Mouse (Mus musculus): ENCODE results near the gene Cntn1. TPM values are rescaled to one million over a fixed set of nuclear protein-coding genes. Genes with fewer than 3 reads are reported as not detected.

The Cntn1 gene
- polyA plus RNA-seq, 1 experiment from 2014 or later: 0.38 TPM

DNA sequence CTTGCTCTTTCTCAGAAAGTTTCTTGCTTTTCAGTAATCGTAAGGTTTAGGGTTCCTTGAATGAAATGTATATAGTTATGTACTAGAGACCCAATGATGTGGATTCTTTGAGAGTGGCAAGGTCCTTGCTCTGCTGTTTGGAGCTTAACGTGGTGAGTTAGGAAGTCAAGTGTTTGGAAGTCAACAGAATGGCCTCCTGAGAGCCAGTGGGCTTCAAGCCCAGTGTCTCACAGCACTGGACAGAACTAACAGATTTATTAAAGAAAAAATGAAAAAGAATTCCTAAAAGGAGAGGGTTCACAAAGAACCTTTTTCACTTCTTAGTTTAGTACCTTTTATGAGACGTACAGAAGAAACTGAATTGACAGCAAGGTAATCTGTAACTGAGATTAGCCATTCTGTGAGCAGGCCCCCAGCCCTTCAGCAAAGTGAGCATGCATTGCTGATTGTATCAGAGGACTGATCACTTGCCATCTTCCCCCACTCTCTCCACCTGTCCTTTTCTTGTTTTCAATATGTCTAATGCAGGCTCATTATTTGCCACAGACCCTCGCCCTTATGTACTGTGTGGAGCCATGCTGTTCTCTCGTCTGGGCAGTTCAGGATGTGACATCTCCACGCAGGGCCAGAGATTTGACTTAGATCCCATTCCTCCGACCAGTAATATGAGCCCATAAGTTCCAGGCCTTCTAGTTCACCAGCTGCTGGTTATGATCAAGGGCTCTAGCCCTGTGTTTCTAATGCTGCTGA, 159.7 kb downstream of the Cntn1 start:
- H3K9ac ChIP-seq (replicated peaks; ENCODE audit: low read depth): no peak overlapping the region
- DNase-seq (ENCODE audit: low spot score) (no peak), ATAC-seq (no peak)
- WGBS: 69% methylated on average over 7 of the region's 7 CpGs
- H3K4me3 ChIP-seq (ENCODE audit: low read depth, low read length): no peak overlapping the region
- H3K36me3 ChIP-seq (ENCODE audit: insufficient read depth, low read length): no peaks in the 10 kb centered on the region
- no peak for TF ChIP-seq EP300 (IDR thresholded peaks at IDR 0.05)
- TF ChIP-seq CTCF (IDR thresholded peaks at IDR 0.05): no peak
- H3K9me3 ChIP-seq (ENCODE audit: low read length): no peaks in the 10 kb centered on the region
- H3K4me2 ChIP-seq (replicated peaks; ENCODE audit: low read depth, low read length): no peak overlapping the region
- H3K4me1 ChIP-seq (ENCODE audit: insufficient read depth, low read depth, low read length): no peaks in the 10 kb centered on the region
- no peak overlapping the region for H3K27ac ChIP-seq (ENCODE audit: low read length)
- no peaks in the 10 kb centered on the region for H3K27me3 ChIP-seq (replicated peaks; ENCODE audit: insufficient read depth, low read length)

DNA sequence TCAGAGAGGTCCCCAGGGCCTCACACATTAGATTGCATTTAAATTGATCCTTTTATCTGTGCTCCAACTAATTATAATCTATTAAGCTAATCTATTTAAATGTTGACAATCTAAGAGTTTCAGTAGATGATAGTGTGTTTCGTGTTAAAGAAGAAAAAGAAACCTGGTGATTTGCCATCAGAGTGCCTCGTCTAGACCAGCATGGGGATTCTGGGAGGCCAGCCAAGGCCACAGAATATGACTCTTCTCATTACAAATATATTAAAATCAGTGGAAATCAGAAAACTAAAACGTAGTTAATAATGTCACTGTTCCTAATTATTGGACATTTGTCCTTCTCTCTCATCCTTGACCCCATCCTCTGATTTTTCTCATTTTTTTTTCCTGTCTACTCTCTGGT, 164.9 kb downstream of the Cntn1 start:
- 41% methylated on average over 3 of the region's 3 CpGs for WGBS
- ATAC-seq (no peak), DNase-seq (ENCODE audit: low spot score) (no peak)
- Histone ChIP-seq H3K27ac (ENCODE audit: low read length) (no peak overlapping the region), H3K27me3 (replicated peaks; ENCODE audit: insufficient read depth, low read length) (no peaks in the 10 kb centered on the region), H3K4me2 (replicated peaks; ENCODE audit: low read depth, low read length) (no peak overlapping the region), H3K9ac (replicated peaks; ENCODE audit: low read depth) (no peak overlapping the region), H3K9me3 (ENCODE audit: low read length) (no peaks in the 10 kb centered on the region), H3K36me3 (ENCODE audit: insufficient read depth, low read length) (no peaks in the 10 kb centered on the region), H3K4me3 (ENCODE audit: low read depth, low read length) (no peak overlapping the region), H3K4me1 (ENCODE audit: insufficient read depth, low read depth, low read length) (no peaks in the 10 kb centered on the region)
- TF ChIP-seq EP300 (IDR thresholded peaks at IDR 0.05) (no peak), CTCF (IDR thresholded peaks at IDR 0.05) (no peak)

DNA sequence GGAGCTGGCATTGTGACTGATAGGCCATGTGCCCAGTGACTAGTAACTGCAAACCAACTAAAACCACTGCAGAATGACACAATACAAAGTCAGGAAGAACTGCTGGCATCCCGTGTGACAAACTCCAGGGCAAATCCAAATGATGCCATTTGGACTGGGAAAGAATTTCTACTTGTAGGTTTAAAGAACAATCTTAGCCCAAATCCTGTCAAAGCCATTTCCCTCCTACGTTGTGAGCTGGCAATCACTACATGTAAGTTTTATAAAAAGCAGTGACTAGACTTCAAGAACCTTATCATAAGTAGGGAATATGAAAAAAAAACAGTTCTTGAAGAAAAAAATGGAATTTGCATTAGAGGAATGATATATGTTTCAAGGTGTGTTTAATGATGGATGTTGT, 170.5 kb downstream of the Cntn1 start:
- Histone ChIP-seq H3K9me3 (ENCODE audit: low read length) (no peaks in the 10 kb centered on the region), H3K4me1 (ENCODE audit: insufficient read depth, low read depth, low read length) (no peaks in the 10 kb centered on the region), H3K36me3 (ENCODE audit: insufficient read depth, low read length) (no peaks in the 10 kb centered on the region), H3K4me3 (ENCODE audit: low read depth, low read length) (no peak overlapping the region), H3K27me3 (replicated peaks; ENCODE audit: insufficient read depth, low read length) (no peaks in the 10 kb centered on the region), H3K9ac (replicated peaks; ENCODE audit: low read depth) (no peak overlapping the region), H3K27ac (ENCODE audit: low read length) (no peak overlapping the region), H3K4me2 (replicated peaks; ENCODE audit: low read depth, low read length) (no peak overlapping the region)
- TF ChIP-seq EP300 (IDR thresholded peaks at IDR 0.05) (no peak), CTCF (IDR thresholded peaks at IDR 0.05) (no peak)
- 63% methylated on average over 2 of the region's 2 CpGs for WGBS
- DNase-seq (ENCODE audit: low spot score): no peak
- ATAC-seq: no peak

DNA sequence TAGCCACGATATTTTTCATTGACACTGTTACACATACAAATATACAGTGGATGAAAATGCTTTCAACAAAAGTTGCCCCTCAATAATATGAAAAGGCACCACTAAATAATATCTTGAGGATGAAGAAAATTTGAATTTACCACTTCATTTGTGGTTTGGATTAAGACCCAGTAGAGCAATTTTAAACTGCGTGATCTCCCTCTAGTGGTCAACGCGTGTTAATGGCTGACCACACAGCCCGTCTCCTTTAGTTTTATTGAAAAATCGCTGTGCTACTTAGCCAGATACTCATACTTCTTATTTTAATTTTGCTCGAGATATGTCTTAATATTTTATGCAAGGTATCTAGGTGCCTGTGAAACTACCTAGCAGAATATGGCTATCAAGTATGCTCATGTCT, 180.4 kb downstream of the Cntn1 start:
- H3K4me3 ChIP-seq (ENCODE audit: low read depth, low read length): no peak overlapping the region
- WGBS: 16% methylated on average over 7 of the region's 7 CpGs
- TF ChIP-seq CTCF (IDR thresholded peaks at IDR 0.05): peak; percentile 80
- TF ChIP-seq EP300 (IDR thresholded peaks at IDR 0.05): no peak
- no peaks in the 10 kb centered on the region for H3K4me1 ChIP-seq (ENCODE audit: insufficient read depth, low read depth, low read length)
- H3K9me3 ChIP-seq (ENCODE audit: low read length): no peaks in the 10 kb centered on the region
- peak; percentile 46 for DNase-seq (ENCODE audit: low spot score)
- no peak for ATAC-seq
- H3K36me3 ChIP-seq (ENCODE audit: insufficient read depth, low read length): no peaks in the 10 kb centered on the region
- H3K27ac ChIP-seq (ENCODE audit: low read length): no peak overlapping the region
- H3K4me2 ChIP-seq (replicated peaks; ENCODE audit: low read depth, low read length): no peak overlapping the region
- H3K27me3 ChIP-seq (replicated peaks; ENCODE audit: insufficient read depth, low read length): no peaks in the 10 kb centered on the region
- H3K9ac ChIP-seq (replicated peaks; ENCODE audit: low read depth): no peak overlapping the region

DNA sequence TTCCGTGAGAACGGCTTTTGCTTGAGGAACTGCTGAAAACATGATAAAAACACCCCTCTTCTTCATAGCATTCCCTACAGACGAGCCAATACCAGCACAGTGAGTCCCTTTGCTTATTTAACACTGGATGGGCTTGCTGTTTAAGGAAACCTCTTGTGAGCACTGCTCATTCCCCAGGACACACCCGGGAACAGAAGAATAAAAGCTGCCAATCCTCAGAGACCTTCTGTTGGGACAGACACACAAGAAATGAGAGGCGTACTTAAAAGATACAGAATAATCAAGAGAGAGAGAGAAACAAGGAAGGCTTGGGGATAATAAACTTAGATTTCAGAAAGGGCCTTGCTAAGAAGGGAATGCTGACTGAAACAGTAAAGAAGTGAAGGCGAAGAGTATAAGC, 184.9 kb downstream of the Cntn1 start:
- Histone ChIP-seq H3K4me1 (ENCODE audit: insufficient read depth, low read depth, low read length) (no peaks in the 10 kb centered on the region), H3K27ac (ENCODE audit: low read length) (no peak overlapping the region), H3K9me3 (ENCODE audit: low read length) (no peaks in the 10 kb centered on the region), H3K4me2 (replicated peaks; ENCODE audit: low read depth, low read length) (no peak overlapping the region), H3K36me3 (ENCODE audit: insufficient read depth, low read length) (no peaks in the 10 kb centered on the region), H3K27me3 (replicated peaks; ENCODE audit: insufficient read depth, low read length) (no peaks in the 10 kb centered on the region), H3K9ac (replicated peaks; ENCODE audit: low read depth) (no peak overlapping the region), H3K4me3 (ENCODE audit: low read depth, low read length) (no peak overlapping the region)
- DNase-seq (ENCODE audit: low spot score): no peak
- WGBS: 65% methylated on average over 6 of the region's 6 CpGs
- TF ChIP-seq EP300 (IDR thresholded peaks at IDR 0.05): no peak
- ATAC-seq: no peak

DNA sequence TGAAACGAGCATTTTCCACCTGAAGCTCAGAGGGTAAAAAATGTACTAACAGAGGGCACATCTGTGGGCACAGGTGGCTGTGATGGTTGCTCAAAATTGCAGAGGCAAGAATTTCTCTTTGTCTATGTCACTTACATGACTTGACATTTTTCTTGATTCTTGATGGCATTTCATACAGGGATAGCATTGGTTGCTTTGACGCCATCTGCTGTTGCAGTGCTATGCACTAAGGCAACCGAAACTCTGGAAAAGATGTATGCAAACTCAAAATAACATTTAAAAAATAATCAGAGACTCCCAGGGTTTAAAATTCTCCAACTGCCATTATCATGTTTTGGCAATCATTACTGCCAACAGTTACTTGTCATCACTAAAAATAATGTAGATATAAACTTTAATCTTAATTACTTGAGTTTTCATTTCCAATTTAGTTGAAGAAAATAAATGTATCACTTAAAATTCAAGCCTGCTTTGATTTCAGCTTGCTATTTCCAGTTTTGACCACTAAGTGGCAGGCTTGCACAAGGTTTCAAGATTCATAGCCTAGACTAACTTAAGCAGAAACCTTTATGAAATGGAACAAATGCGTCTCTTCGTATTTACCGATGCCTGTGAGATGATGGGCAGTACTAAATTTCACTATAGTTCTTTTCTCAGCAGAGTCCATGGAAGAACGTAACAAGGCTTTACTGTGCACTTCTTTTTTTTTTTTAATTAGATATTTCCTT, 214.2 kb downstream of the Cntn1 start:
- H3K4me1 ChIP-seq (ENCODE audit: insufficient read depth, low read depth, low read length): no peaks in the 10 kb centered on the region
- H3K27ac ChIP-seq (ENCODE audit: low read length): no peak overlapping the region
- 26% methylated on average over 7 of the region's 7 CpGs for WGBS
- H3K9me3 ChIP-seq (ENCODE audit: low read length): no peaks in the 10 kb centered on the region
- ATAC-seq (no peak), DNase-seq (ENCODE audit: low spot score) (peak; percentile 39)
- no peaks in the 10 kb centered on the region for H3K27me3 ChIP-seq (replicated peaks; ENCODE audit: insufficient read depth, low read length)
- no peak overlapping the region for H3K4me2 ChIP-seq (replicated peaks; ENCODE audit: low read depth, low read length)
- TF ChIP-seq CTCF (IDR thresholded peaks at IDR 0.05): peak; percentile 76
- TF ChIP-seq EP300 (IDR thresholded peaks at IDR 0.05): no peak
- no peaks in the 10 kb centered on the region for H3K36me3 ChIP-seq (ENCODE audit: insufficient read depth, low read length)
- no peak overlapping the region for H3K9ac ChIP-seq (replicated peaks; ENCODE audit: low read depth)
- H3K4me3 ChIP-seq (ENCODE audit: low read depth, low read length): no peak overlapping the region

Measured in lung, postnatal 0 days (tissue).